In genomic region chr3:79629416-79629730, GRCm38 (mm10) we compare ENCODE assay signal across 8 mouse cellular contexts. TPM values are rescaled to one million over a fixed set of nuclear protein-coding genes. Genes with fewer than 3 reads are reported as not detected.
DNase-seq lines count a peak whose midpoint lies in the region; ATAC-seq and TF ChIP-seq lines count a peak whose summit lies in the region.

TSS of gene Etfdh (minus strand) at chr3:79629500.

- H3K4me1 ChIP-seq in forebrain, embryonic 12.5 days: peaks cover 14% of the 10 kb centered on the region
- H3K4me1 ChIP-seq in heart, embryonic 16.5 days (ENCODE audit: control insufficient read depth, insufficient read depth, low read length): peaks cover 9% of the 10 kb centered on the region
- peaks cover 24% of the 10 kb centered on the region for H3K4me1 ChIP-seq in liver, embryonic 13.5 days (replicated peaks)

- ATAC-seq in Patski: peak; percentile 58
- peak; percentile 54; the same call in 1 of the 2 replicates for ATAC-seq in forebrain, embryonic 12.5 days (ENCODE audit: low FRiP score)
- ATAC-seq in heart, embryonic 16.5 days (replicated peaks; ENCODE audit: extremely low read depth, insufficient read depth, low FRiP score): peak; percentile 29
- ATAC-seq in liver, embryonic 13.5 days (ENCODE audit: low read depth): peak; percentile 27

- peaks cover 9% of the 10 kb centered on the region; the same call in 1 of the 2 replicates for H3K9me3 ChIP-seq in forebrain, embryonic 12.5 days
- H3K9me3 ChIP-seq in heart, embryonic 16.5 days (replicated peaks; ENCODE audit: control insufficient read depth, low read length): no peaks in the 10 kb centered on the region
- H3K9me3 ChIP-seq in liver, embryonic 13.5 days (replicated peaks): no peaks in the 10 kb centered on the region

- peak within 1 kb of the TSS; percentile 75 for H3K4me2 ChIP-seq in forebrain, embryonic 12.5 days
- peak within 1 kb of the TSS; percentile 89 for H3K4me2 ChIP-seq in heart, embryonic 16.5 days (ENCODE audit: low read depth, low read length)
- H3K4me2 ChIP-seq in liver, embryonic 13.5 days: peak within 1 kb of the TSS; percentile 86

- DNase-seq in Patski (ENCODE audit: low read depth, low spot score): peak; percentile 48
- peak; percentile 83 for DNase-seq in cerebellum, adult 11 months
- DNase-seq in kidney, postnatal 36 days: peak; percentile 58 to 76
- DNase-seq in liver, embryonic 13.5 days: peak; percentile 60
- peak; percentile 17 to 23 for DNase-seq in natural killer cell, adult 2 months (ENCODE audit: low spot score in 2 of 2)
- DNase-seq in urinary bladder, postnatal 4 days (ENCODE audit: low spot score in 2 of 2): peak; percentile 58 to 71

- under 1% methylated on average over 10 of the region's 11 CpGs for WGBS in forebrain, embryonic 12.5 days
- under 1% methylated on average over 11 of the region's 11 CpGs for WGBS in heart, embryonic 16.5 days
- 2% methylated on average over 11 of the region's 11 CpGs for WGBS in liver, embryonic 13.5 days (ENCODE audit: insufficient replicate concordance)

- TF ChIP-seq CTCF in Patski (IDR thresholded peaks at IDR 0.05): no peak

- peak within 1 kb of the TSS; percentile 72 for H3K4me3 ChIP-seq in forebrain, embryonic 12.5 days (replicated peaks)
- H3K4me3 ChIP-seq in heart, embryonic 16.5 days (ENCODE audit: low read length): peak within 1 kb of the TSS; percentile 96
- H3K4me3 ChIP-seq in liver, embryonic 13.5 days (replicated peaks): peak within 1 kb of the TSS; percentile 87

- peak within 1 kb of the TSS; percentile 78 for H3K27ac ChIP-seq in forebrain, embryonic 12.5 days
- peak within 1 kb of the TSS; percentile 92 for H3K27ac ChIP-seq in heart, embryonic 16.5 days (ENCODE audit: low read length)
- H3K27ac ChIP-seq in liver, embryonic 13.5 days: peak within 1 kb of the TSS; percentile 95

- H3K9ac ChIP-seq in forebrain, embryonic 12.5 days: peak within 1 kb of the TSS; percentile 76
- H3K9ac ChIP-seq in heart, embryonic 16.5 days (ENCODE audit: low read length): peak within 1 kb of the TSS; percentile 92
- peak within 1 kb of the TSS; percentile 88 for H3K9ac ChIP-seq in liver, embryonic 13.5 days

- no peaks in the 10 kb centered on the region for H3K27me3 ChIP-seq in Patski
- H3K27me3 ChIP-seq in forebrain, embryonic 12.5 days: no peaks in the 10 kb centered on the region
- H3K27me3 ChIP-seq in heart, embryonic 16.5 days (ENCODE audit: control insufficient read depth, insufficient read depth, low read length): no peaks in the 10 kb centered on the region
- no peaks in the 10 kb centered on the region for H3K27me3 ChIP-seq in liver, embryonic 13.5 days

- POLR2A ChIA-PET in Patski (lab: Charles Lee): no interaction called here

- CTCF ChIA-PET in Patski (lab: Charles Lee): interaction anchor here (1.0 to 4.4 kb wide), 8 partner anchors 10 to 182 kb away, joined by 3 to 24 read pairs (median 4); no protein-coding TSS in a partner anchor

- in situ Hi-C loops in Patski (cut with MboI; ENCODE audit: low pct_unique_long_range_greater_than_20kb): no loop called here

- peaks cover 25% of the 10 kb centered on the region for H3K36me3 ChIP-seq in forebrain, embryonic 12.5 days (replicated peaks)
- peaks cover 20% of the 10 kb centered on the region for H3K36me3 ChIP-seq in heart, embryonic 16.5 days (ENCODE audit: control insufficient read depth, insufficient read depth)
- H3K36me3 ChIP-seq in liver, embryonic 13.5 days: peaks cover 27% of the 10 kb centered on the region

RNA-seq across cellular contexts. Expression of gene Etfdh, which starts in this region (rescaled TPM):
- 147 TPM for polyA plus RNA-seq in Patski (2021)
- polyA plus RNA-seq in forebrain, embryonic 12.5 days (2016; fragmentation: Nextera tagmentation; extraction: Ambion mirVana): 42.2 and 42.5 TPM in 2 replicates
- 227 and 228 TPM in 2 replicates for polyA plus RNA-seq in heart, embryonic 16.5 days (2015; fragmentation: Nextera tagmentation; extraction: Ambion mirVana)
- polyA plus RNA-seq in liver, embryonic 13.5 days (2015; fragmentation: Nextera tagmentation; extraction: Ambion mirVana): 38.8 and 45.8 TPM in 2 replicates

Comparison
In these comparisons a context has a peak if more than half of its experiments do, and no peak if none do; other contexts are left out.
1. Peak in every context shown above with its lines: DNase-seq, ATAC-seq, H3K4me3 ChIP-seq and H3K27ac ChIP-seq.
2. DNase-seq: peak in every context shown above with its lines; median percentile 83 in cerebellum, adult 11 months; 67 in kidney, postnatal 36 days; 64 in urinary bladder, postnatal 4 days; 60 in liver, embryonic 13.5 days; 48 in Patski; 20 in natural killer cell, adult 2 months.